Mouse (Mus musculus) thymus, postnatal 14 days (tissue): Measurements from ENCODE around the gene Pter.
A peak's percentile ranks its signal among the peaks of the same experiment; 100 is the strongest.

Experiments
- DNase-seq: peaks from one replicate; pipeline ENCODE4 v3.0.0; 2021

The Pter gene

DNA sequence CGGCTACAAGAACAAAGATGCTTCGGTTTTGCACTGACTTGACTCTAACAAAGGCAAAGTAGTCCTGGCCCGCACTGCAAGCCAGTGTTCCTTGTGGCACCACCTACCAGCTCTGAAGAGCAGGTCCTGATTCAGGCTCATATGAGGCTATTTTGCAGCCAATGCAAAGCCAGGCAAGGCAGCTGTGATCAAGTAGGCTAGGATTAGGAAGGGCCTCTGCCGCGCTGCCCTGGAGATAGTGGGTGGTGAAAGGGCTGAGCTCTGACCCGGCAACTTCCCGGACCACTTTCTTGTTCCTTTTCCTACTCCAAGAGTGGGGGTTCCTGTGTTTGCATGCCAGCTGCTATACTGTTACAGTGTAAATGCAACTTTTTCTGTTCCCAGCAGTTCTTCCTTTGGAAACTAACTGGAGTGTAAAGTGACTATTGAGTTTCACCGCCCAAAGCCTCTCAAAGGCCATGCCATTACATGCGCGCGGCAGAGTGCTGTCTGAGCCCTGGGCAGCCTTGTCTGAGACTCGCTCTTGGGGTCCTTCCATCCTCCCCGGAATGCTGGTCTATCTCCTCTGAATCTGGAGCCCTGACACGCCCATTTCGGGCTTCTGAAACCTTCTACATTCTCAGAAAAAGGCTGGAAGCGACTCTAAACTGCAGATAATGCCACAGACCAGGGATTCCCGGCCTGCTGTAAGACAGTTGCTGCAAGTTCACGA is 85.6 kb downstream of the Pter start:
- peak; percentile 7 for DNase-seq

DNA sequence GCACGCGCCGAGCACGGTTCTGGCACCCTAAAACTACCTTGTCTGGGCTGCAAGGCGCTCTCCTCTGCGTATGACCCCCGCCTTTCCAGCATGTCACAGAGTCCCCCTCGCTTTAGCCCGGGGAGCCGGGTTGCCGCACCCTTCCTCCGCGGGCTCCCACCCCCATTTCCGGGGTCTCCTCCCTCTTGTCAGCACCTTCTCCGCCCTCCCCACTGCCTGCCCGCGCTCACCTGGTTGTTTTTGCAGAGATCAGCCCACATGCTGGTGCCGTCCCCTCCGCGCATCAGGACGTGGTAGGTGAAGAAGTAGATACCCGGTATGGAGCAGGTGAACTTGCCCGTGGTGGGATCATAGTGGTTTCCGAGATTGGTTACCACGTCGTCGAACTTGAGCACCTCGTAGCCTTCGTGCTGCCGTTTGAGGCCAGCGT is 86.2 kb downstream of the Pter start:
- peak; percentile 76 for DNase-seq

DNA sequence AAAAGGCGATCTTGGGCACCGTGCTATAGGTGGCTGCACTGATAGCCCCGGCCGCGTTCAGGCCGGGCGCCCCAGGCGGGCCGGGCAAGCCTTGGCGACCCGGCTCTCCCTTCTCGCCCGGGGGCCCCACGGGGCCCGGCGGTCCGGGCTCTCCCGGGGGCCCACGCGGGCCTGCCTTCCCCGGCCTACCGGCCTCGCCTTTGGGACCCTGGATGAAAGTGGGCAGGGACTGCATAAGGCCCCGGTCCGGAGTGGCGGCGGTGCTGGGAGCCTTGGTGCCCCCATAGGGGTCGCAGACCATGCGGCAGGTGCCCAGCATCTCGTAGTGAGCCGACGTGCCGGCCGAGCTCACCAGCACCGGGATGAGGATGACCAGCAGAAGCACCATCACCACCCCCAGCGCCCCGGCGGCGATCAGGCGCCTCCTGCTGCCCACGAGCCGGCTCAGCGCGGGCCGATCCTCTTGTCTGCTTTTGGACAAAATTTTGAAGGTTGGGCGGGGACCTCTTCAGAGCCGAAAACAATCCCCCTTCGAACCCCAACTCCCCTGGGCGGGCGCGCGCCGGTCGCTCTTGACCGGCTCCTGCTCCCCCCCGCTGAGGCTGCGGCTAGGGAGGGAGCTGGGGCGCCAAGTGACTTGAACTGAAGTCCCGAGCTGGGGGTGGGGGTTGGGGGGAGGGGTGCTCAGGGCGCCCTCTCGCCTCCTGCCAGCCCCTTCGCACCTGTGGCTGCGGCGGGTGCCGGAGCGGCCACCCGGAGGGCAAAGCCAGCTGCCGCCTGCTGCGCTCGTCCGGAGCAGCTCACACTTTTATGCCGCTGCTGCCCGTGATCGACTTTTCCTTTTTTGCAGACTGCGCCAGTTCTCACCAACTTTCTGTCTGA is 86.9 kb downstream of the Pter start:
- peak; percentile 53 for DNase-seq

DNA sequence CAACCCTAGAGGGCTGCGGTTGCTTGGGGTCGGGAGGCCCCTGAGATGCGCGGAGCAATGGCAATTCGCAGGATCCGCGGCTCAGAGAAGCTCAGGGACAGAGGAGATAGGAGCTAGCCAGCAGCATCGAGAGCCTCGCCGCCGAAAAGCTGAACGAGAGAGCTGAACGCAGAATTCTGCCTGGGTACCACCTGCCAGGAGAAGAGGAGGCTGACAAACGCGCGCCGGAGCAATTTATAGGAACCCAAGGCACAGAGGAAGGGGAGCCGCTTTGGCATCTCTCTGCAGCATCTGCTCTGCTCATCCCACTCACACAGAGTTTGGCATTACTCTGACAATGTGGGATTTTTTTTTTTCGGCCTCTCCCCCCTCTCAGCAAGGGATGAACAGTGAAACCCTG is 87.6 kb downstream of the Pter start, which contains the start of gene C1ql3:
C1ql3 (minus strand) TSS at position 335 of the 400 bp plus-strand sequence.
- peak; percentile 27 for DNase-seq

GRCm38 (mm10) chr2:13011973-13012372 is 88.1 kb downstream of the Pter start:
- DNase-seq, result no peak

DNA sequence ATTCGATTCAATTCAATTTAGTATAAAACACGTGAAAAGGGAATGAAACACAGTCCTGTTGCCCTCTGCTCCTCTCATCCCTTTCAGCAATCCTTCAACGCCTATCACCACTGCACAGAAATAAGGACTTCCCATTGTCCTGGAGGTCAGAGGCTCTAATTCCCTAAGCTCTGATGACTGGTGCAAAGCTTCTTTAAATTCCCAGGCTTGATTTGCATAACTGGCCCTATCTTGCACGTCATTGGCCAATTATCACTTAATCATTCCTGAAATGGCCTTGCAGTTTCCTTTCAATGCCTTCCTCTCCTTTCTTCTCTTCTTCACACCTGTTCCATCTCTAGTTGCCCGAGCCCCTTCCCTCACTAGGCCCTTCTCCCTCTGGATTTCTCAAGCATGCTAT is 94.5 kb downstream of the Pter start:
- DNase-seq, result no peak

- no peak for DNase-seq
Measured at GRCm38 (mm10) chr2:13018861-13019260, 95.0 kb downstream of the Pter start.

DNA sequence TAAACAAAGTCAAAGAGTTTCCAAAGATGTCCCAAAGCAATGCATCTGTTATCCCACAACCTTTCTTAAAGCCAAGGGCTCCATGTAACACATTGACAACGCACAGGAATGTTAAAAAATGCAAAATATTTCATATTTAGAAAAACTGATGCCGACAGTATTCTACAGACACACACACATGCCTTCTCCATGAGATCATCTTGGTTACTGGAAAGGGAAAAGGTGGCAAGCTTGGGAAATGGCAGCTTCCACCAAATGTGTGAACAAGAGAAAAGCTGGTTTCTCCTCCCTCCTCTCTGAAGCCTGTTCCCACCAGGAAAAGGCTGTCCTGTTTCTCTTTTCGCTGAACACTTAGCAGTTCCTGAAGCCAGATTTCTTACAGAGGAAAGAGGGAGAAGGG is 114.9 kb downstream of the Pter start:
- no peak for DNase-seq

DNA sequence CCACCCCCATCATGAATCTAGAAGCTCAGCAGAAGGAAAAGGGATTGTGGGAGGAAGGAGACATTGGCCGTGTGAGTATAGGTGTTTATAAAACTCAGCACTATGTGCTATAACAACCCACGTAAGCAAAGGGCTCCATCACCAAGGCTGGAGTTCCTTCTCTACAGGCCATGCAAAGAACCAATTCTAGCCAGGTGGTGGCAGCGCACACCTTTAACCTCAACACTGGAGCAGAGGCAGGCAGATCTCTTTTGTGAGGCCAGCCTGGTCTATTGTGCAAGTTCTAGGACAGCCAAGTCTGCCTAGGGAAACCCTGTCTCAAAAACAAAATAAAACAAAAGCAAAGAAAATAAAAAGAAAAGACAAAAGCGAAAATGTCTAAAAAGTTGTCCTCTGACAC is 115.9 kb downstream of the Pter start:
- DNase-seq, result no peak

- DNase-seq, result no peak
Measured at GRCm38 (mm10) chr2:13044555-13044954, 120.7 kb downstream of the Pter start.

- DNase-seq, result no peak
Measured at GRCm38 (mm10) chr2:13048649-13049048, 124.8 kb downstream of the Pter start.
